In genomic region chrX:104413183-104413983, GRCm38 (mm10) we compare ENCODE assay signal across 8 mouse cellular contexts. TPM values are rescaled to one million over a fixed set of nuclear protein-coding genes. Genes with fewer than 3 reads are reported as not detected.
DNase-seq lines count a peak whose midpoint lies in the region; ATAC-seq and TF ChIP-seq lines count a peak whose summit lies in the region.

Gene Abcb7, minus strand, starts transcription at chrX:104413856.

- H3K79me3 ChIP-seq in C2C12 (ENCODE audit: low read depth), result peaks cover 27% of the 10 kb centered on the region

- 14% methylated on average over 58 of the region's 58 CpGs for WGBS in heart, embryonic 10.5 days
- WGBS in kidney, embryonic 15.5 days, result 19% methylated on average over 58 of the region's 58 CpGs
- WGBS in limb, embryonic 15.5 days, result 15% methylated on average over 57 of the region's 58 CpGs
- 18% methylated on average over 57 of the region's 58 CpGs for WGBS in midbrain, postnatal 0 days

- peak; percentile 55 for TF ChIP-seq POLR2A in embryonic fibroblast, embryonic 13.5 days (IDR thresholded peaks at IDR 0.05; ENCODE audit: low read depth, low read length)

- H3ac ChIP-seq in C2C12 (ENCODE audit: control insufficient read depth, insufficient read length, low read depth), result peak within 1 kb of the TSS; percentile 90

- peak within 1 kb of the TSS; percentile 71 for H3K9ac ChIP-seq in kidney, embryonic 15.5 days
- H3K9ac ChIP-seq in limb, embryonic 15.5 days, result peak within 1 kb of the TSS; percentile 51
- peak within 1 kb of the TSS; percentile 44 for H3K9ac ChIP-seq in midbrain, postnatal 0 days (replicated peaks; ENCODE audit: low read length, poor library complexity, severe bottlenecking)

- peak within 1 kb of the TSS; percentile 53 for H3K4me2 ChIP-seq in kidney, embryonic 15.5 days
- peak within 1 kb of the TSS; percentile 38 for H3K4me2 ChIP-seq in limb, embryonic 15.5 days
- peak within 1 kb of the TSS; percentile 52 for H3K4me2 ChIP-seq in midbrain, postnatal 0 days (ENCODE audit: low read depth, low read length, poor library complexity, severe bottlenecking)

- peak; percentile 96 for ATAC-seq in kidney, embryonic 15.5 days (replicated peaks; ENCODE audit: low FRiP score)
- ATAC-seq in limb, embryonic 15.5 days (ENCODE audit: insufficient number of reproducible peaks, low FRiP score, low TSS enrichment, low read depth), result 0 out of 2 replicates have a peak, but pooled peaks have one; percentile 55
- peak; percentile 97 for ATAC-seq in midbrain, postnatal 0 days (ENCODE audit: low FRiP score)

- TF ChIP-seq CTCF in C2C12 (IDR thresholded peaks at IDR 0.05; ENCODE audit: control insufficient read depth, insufficient read depth, insufficient read length), result no peak
- TF ChIP-seq CTCF in embryonic fibroblast, embryonic 13.5 days (IDR thresholded peaks at IDR 0.05; ENCODE audit: borderline replicate concordance, insufficient read depth, low read length), result no peak
- TF ChIP-seq CTCF in midbrain, postnatal 0 days (IDR thresholded peaks at IDR 0.05), result peak; percentile 42

- peak within 1 kb of the TSS; percentile 86 for H3K27ac ChIP-seq in embryonic fibroblast, embryonic 13.5 days (ENCODE audit: insufficient read depth, low read length)
- peak within 1 kb of the TSS; percentile 95 for H3K27ac ChIP-seq in heart, embryonic 10.5 days
- peak within 1 kb of the TSS; percentile 96 for H3K27ac ChIP-seq in kidney, embryonic 15.5 days
- H3K27ac ChIP-seq in limb, embryonic 15.5 days, result peak within 1 kb of the TSS; percentile 93
- H3K27ac ChIP-seq in midbrain, postnatal 0 days (ENCODE audit: low read depth, low read length), result peak within 1 kb of the TSS; percentile 72

- H3K27me3 ChIP-seq in C2C12 (ENCODE audit: control insufficient read depth, insufficient read depth, insufficient read length), result no peaks in the 10 kb centered on the region
- peaks cover 10% of the 10 kb centered on the region; the same call in 1 of the 2 replicates for H3K27me3 ChIP-seq in heart, embryonic 10.5 days (ENCODE audit: insufficient read depth, poor library complexity, severe bottlenecking)
- peaks cover 37% of the 10 kb centered on the region for H3K27me3 ChIP-seq in kidney, embryonic 15.5 days
- H3K27me3 ChIP-seq in limb, embryonic 15.5 days, result peaks cover 10% of the 10 kb centered on the region
- peaks cover 5% of the 10 kb centered on the region; the same call in 1 of the 2 replicates for H3K27me3 ChIP-seq in midbrain, postnatal 0 days (ENCODE audit: insufficient read depth, low read length)

- H3K79me2 ChIP-seq in C2C12 (ENCODE audit: control insufficient read depth, insufficient read depth), result peaks cover 47% of the 10 kb centered on the region

- peak; percentile 94 for DNase-seq in brain, adult 2 months (ENCODE audit: low read depth, low spot score)
- peak; percentile 90 for DNase-seq in heart, embryonic 10.5 days (ENCODE audit: low spot score)
- peak; percentile 89 for DNase-seq in midbrain, postnatal 0 days (ENCODE audit: low spot score)
- peak; percentile 64 to 89 for DNase-seq in spleen, postnatal 10 days (ENCODE audit: low spot score in 2 of 2)

- H3K4me1 ChIP-seq in embryonic fibroblast, embryonic 13.5 days (ENCODE audit: control insufficient read depth, insufficient read depth, low read length), result no peaks in the 10 kb centered on the region
- no peaks in the 10 kb centered on the region for H3K4me1 ChIP-seq in heart, embryonic 10.5 days
- no peaks in the 10 kb centered on the region for H3K4me1 ChIP-seq in kidney, embryonic 15.5 days
- no peaks in the 10 kb centered on the region for H3K4me1 ChIP-seq in limb, embryonic 15.5 days
- H3K4me1 ChIP-seq in midbrain, postnatal 0 days (ENCODE audit: insufficient read depth, low read length), result no peaks in the 10 kb centered on the region

- H3K36me3 ChIP-seq in C2C12 (ENCODE audit: control insufficient read depth, insufficient read depth), result no peaks in the 10 kb centered on the region
- no peaks in the 10 kb centered on the region for H3K36me3 ChIP-seq in heart, embryonic 10.5 days
- no peaks in the 10 kb centered on the region for H3K36me3 ChIP-seq in kidney, embryonic 15.5 days
- H3K36me3 ChIP-seq in limb, embryonic 15.5 days, result no peaks in the 10 kb centered on the region
- H3K36me3 ChIP-seq in midbrain, postnatal 0 days (ENCODE audit: insufficient read depth, low read length), result no peaks in the 10 kb centered on the region

- no peaks in the 10 kb centered on the region for H3K9me3 ChIP-seq in heart, embryonic 10.5 days
- no peaks in the 10 kb centered on the region for H3K9me3 ChIP-seq in kidney, embryonic 15.5 days (replicated peaks)
- no peaks in the 10 kb centered on the region for H3K9me3 ChIP-seq in limb, embryonic 15.5 days
- H3K9me3 ChIP-seq in midbrain, postnatal 0 days (ENCODE audit: low read length), result no peaks in the 10 kb centered on the region

- peak within 1 kb of the TSS; percentile 51 for H3K4me3 ChIP-seq in C2C12 (ENCODE audit: insufficient read depth, poor library complexity, severe bottlenecking)
- H3K4me3 ChIP-seq in embryonic fibroblast, embryonic 13.5 days (ENCODE audit: insufficient read depth, low read length), result peak within 1 kb of the TSS; percentile 94
- peak within 1 kb of the TSS; percentile 70 for H3K4me3 ChIP-seq in heart, embryonic 10.5 days
- H3K4me3 ChIP-seq in kidney, embryonic 15.5 days (replicated peaks), result peak within 1 kb of the TSS; percentile 68
- peak within 1 kb of the TSS; percentile 58 for H3K4me3 ChIP-seq in limb, embryonic 15.5 days
- peak within 1 kb of the TSS; percentile 58 for H3K4me3 ChIP-seq in midbrain, postnatal 0 days (ENCODE audit: low read depth, low read length)

TF ChIP-seq in C2C12, 6 proteins besides CTCF, POLR2A, EP300 and RAD21:
- no peak for TF ChIP-seq USF1 (IDR thresholded peaks at IDR 0.05; ENCODE audit: low read depth)
- TF ChIP-seq MYOD1 (IDR thresholded peaks at IDR 0.05; ENCODE audit: control insufficient read depth, insufficient read length, low read depth), result no peak
- TF ChIP-seq MAX (IDR thresholded peaks at IDR 0.05), result no peak
- no peak for TF ChIP-seq CEBPB (IDR thresholded peaks at IDR 0.05; ENCODE audit: low read depth)
- TF ChIP-seq MYOG (IDR thresholded peaks at IDR 0.05; ENCODE audit: control insufficient read depth, extremely low read depth, insufficient read length), result no peak
- TF ChIP-seq FOSL1 (IDR thresholded peaks at IDR 0.05; ENCODE audit: insufficient read depth, low read length, poor library complexity, severe bottlenecking), result no peak

RNA-seq across cellular contexts. Expression of gene Abcb7, which starts in this region (rescaled TPM):
- polyA plus RNA-seq in C2C12 (2012; fragmentation: generic; extraction: Trizol), result 2.8 TPM
- polyA plus RNA-seq in embryonic fibroblast, embryonic 13.5 days (2011; ENCODE audit: insufficient read length, low read depth, missing spikeins), result 5.6 and 8.5 TPM in 2 replicates
- 10.5 and 13.9 TPM in 2 replicates for polyA plus RNA-seq in heart, embryonic 10.5 days (2016; fragmentation: Nextera tagmentation; extraction: Ambion mirVana)
- 9.9 and 10.2 TPM in 2 replicates for polyA plus RNA-seq in kidney, embryonic 15.5 days (2015; fragmentation: Nextera tagmentation; extraction: Ambion mirVana)
- polyA plus RNA-seq in limb, embryonic 15.5 days (2015; fragmentation: Nextera tagmentation; extraction: Ambion mirVana), result 5.2 TPM in 2 replicates
- total RNA-seq in midbrain, postnatal 0 days (2014; rRNA removed), result 9.8 and 12.9 TPM in 2 replicates
- polyA plus RNA-seq in midbrain, postnatal 0 days (2015; fragmentation: Nextera tagmentation; extraction: Ambion mirVana), result 2.3 and 2.9 TPM in 2 replicates

Comparison
In these comparisons a context has a peak if more than half of its experiments do, and no peak if none do; other contexts are left out.
1. Peak in every context shown above with its lines: DNase-seq, ATAC-seq, H3K4me3 ChIP-seq and H3K27ac ChIP-seq.